Mouse (Mus musculus) liver, embryonic 16.5 days (tissue): ENCODE results near the gene Prlh. TPM values are rescaled to one million over a fixed set of nuclear protein-coding genes. Genes with fewer than 3 reads are reported as not detected.

Experiments
- ATAC-seq: fragments of 200-750 bp; cut with Nextera tagmentation; 2 replicates; pipeline ENCODE4 v1.8.0; 2017; ENCODE audit warnings: low read depth, mild to moderate bottlenecking, moderate number of reproducible peaks, moderate library complexity
- H3K27ac ChIP-seq: fragments of 300-500 bp; sonication (generic); 2 replicates; pipeline ENCODE4 v1.5.1; 2014; ENCODE audit warnings: mild to moderate bottlenecking, low read length
- H3K27me3 ChIP-seq: fragments of 300-500 bp; sonication (generic); 2 replicates; pipeline ENCODE4 v1.6.1; 2014; ENCODE audit warnings: low read depth, low read length, mixed read lengths; ENCODE audit not compliant: control insufficient read depth, insufficient read depth
- H3K36me3 ChIP-seq: fragments of 300-500 bp; sonication (generic); 2 replicates; pipeline ENCODE4 v1.6.1; 2014; ENCODE audit warnings: mild to moderate bottlenecking; ENCODE audit not compliant: control insufficient read depth, insufficient read depth
- H3K4me1 ChIP-seq: fragments of 300-500 bp; sonication (generic); 2 replicates; pipeline ENCODE4 v1.6.1; 2014; ENCODE audit warnings: low read depth, low read length, mixed read lengths; ENCODE audit not compliant: control insufficient read depth
- H3K4me2 ChIP-seq: fragments of 300-500 bp; sonication (generic); 2 replicates; pipeline ENCODE4 v1.6.1; 2014; ENCODE audit warnings: low read depth, low read length, mixed read lengths
- H3K4me3 ChIP-seq: fragments of 300-500 bp; sonication (generic); 2 replicates; pipeline ENCODE4 v1.5.1; 2014; ENCODE audit warnings: low read depth, mild to moderate bottlenecking, low read length
- H3K9ac ChIP-seq: fragments of 300-500 bp; sonication (generic); 2 replicates; pipeline ENCODE4 v1.6.1; 2014; ENCODE audit warnings: low read depth, low read length
- H3K9me3 ChIP-seq: fragments of 300-500 bp; sonication (generic); replicated peaks from 2 replicates; pipeline ENCODE4 v1.6.1; 2016; ENCODE audit warnings: low read length; ENCODE audit not compliant: control insufficient read depth
- WGBS: fragments of 180-500 bp; shearing (Covaris S2); extraction: QIAGEN DNeasy Blood & Tissue Kit; methylation state at CpG from one replicate; pipeline ENCODE4 v1.1.7; 2014; ENCODE audit not compliant: insufficient replicate concordance; 5-methylcytosine and 5-hydroxymethylcytosine counted together
- polyA plus RNA-seq: library from polyadenylated mRNA; unstranded; fragments of >200 nt; fragmentation: Nextera tagmentation; extraction: Ambion mirVana; gene quantifications from 2 replicates; pipeline ENCODE4 v1.2.1, GENCODE M21; 2015

Prlh gene
- polyA plus RNA-seq, 1 experiment from 2014 or later, result not detected

GRCm38 (mm10) chr1:90980638-90981330 is 27.9 kb downstream of the Prlh start:
- Histone ChIP-seq H3K4me3 (no peak overlapping the region), H3K4me2 (no peak overlapping the region), H3K9ac (no peak overlapping the region), H3K36me3 (no peaks in the 10 kb centered on the region), H3K4me1 (no peaks in the 10 kb centered on the region), H3K9me3 (no peaks in the 10 kb centered on the region), H3K27me3 (no peaks in the 10 kb centered on the region), H3K27ac (no peak overlapping the region)
- no peak for ATAC-seq
- WGBS, result 58% methylated on average over 10 of the region's 10 CpGs

GRCm38 (mm10) chr1:90981346-90981745 is 28.4 kb downstream of the Prlh start:
- 48% methylated on average over 3 of the region's 3 CpGs for WGBS
- no peak overlapping the region for H3K9ac ChIP-seq
- no peaks in the 10 kb centered on the region for H3K4me1 ChIP-seq
- H3K27ac ChIP-seq, result no peak overlapping the region
- ATAC-seq, result no peak
- no peaks in the 10 kb centered on the region for H3K27me3 ChIP-seq
- H3K9me3 ChIP-seq, result no peaks in the 10 kb centered on the region
- no peaks in the 10 kb centered on the region for H3K36me3 ChIP-seq
- H3K4me2 ChIP-seq, result no peak overlapping the region
- H3K4me3 ChIP-seq, result no peak overlapping the region

GRCm38 (mm10) chr1:90995916-90996315 is 43.0 kb downstream of the Prlh start:
- Histone ChIP-seq H3K4me2 (no peak overlapping the region), H3K9me3 (no peaks in the 10 kb centered on the region), H3K27me3 (peaks cover 16% of the 10 kb centered on the region), H3K36me3 (no peaks in the 10 kb centered on the region), H3K27ac (no peak overlapping the region), H3K9ac (no peak overlapping the region), H3K4me1 (no peaks in the 10 kb centered on the region; the same call in none of the 2 replicates), H3K4me3 (no peak overlapping the region)
- ATAC-seq, result no peak
- 65% methylated on average over 1 of the region's 1 CpGs for WGBS

GRCm38 (mm10) chr1:90997136-90997535 is 44.2 kb downstream of the Prlh start:
- Histone ChIP-seq H3K27me3 (peaks cover 16% of the 10 kb centered on the region), H3K9me3 (no peaks in the 10 kb centered on the region), H3K9ac (no peak overlapping the region), H3K4me2 (no peak overlapping the region), H3K4me3 (no peak overlapping the region), H3K27ac (no peak overlapping the region), H3K4me1 (no peaks in the 10 kb centered on the region; the same call in none of the 2 replicates), H3K36me3 (no peaks in the 10 kb centered on the region)
- ATAC-seq, result no peak
- 44% methylated on average over 4 of the region's 4 CpGs for WGBS

- no peak overlapping the region for H3K4me2 ChIP-seq
- H3K9ac ChIP-seq, result no peak overlapping the region
- no peaks in the 10 kb centered on the region for H3K9me3 ChIP-seq
- no peak overlapping the region for H3K27ac ChIP-seq
- ATAC-seq, result no peak
- H3K4me1 ChIP-seq, result no peaks in the 10 kb centered on the region; the same call in none of the 2 replicates
- H3K4me3 ChIP-seq, result no peak overlapping the region
- WGBS, result 58% methylated on average over 5 of the region's 5 CpGs
- H3K36me3 ChIP-seq, result no peaks in the 10 kb centered on the region
- H3K27me3 ChIP-seq, result peaks cover 16% of the 10 kb centered on the region
Measured at GRCm38 (mm10) chr1:90997641-90998040, 44.7 kb downstream of the Prlh start.

- Histone ChIP-seq H3K4me2 (peak within 1 kb of the TSS; percentile 71), H3K36me3 (no peaks in the 10 kb centered on the region), H3K9ac (peak within 1 kb of the TSS; percentile 47), H3K4me1 (no peaks in the 10 kb centered on the region; the same call in none of the 2 replicates), H3K9me3 (no peaks in the 10 kb centered on the region), H3K4me3 (peak within 1 kb of the TSS; percentile 64), H3K27me3 (peaks cover 16% of the 10 kb centered on the region), H3K27ac (no peak within 1 kb of the TSS)
- peak; percentile 45; the same call in 1 of the 2 replicates for ATAC-seq
- 2% methylated on average over 59 of the region's 59 CpGs for WGBS
Measured at GRCm38 (mm10) chr1:90998268-90998890, 45.5 kb downstream of the Prlh start, which contains the start of gene Lrrfip1. Lrrfip1 (plus strand) TSS chr1:90998737.

GRCm38 (mm10) chr1:90998891-90999611 is 46.1 kb downstream of the Prlh start:
- peaks cover 16% of the 10 kb centered on the region for H3K27me3 ChIP-seq
- no peaks in the 10 kb centered on the region for H3K9me3 ChIP-seq
- no peaks in the 10 kb centered on the region; the same call in none of the 2 replicates for H3K4me1 ChIP-seq
- no peaks in the 10 kb centered on the region for H3K36me3 ChIP-seq
- peak; percentile 27; the same call in 1 of the 2 replicates for ATAC-seq
- 2% methylated on average over 39 of the region's 41 CpGs for WGBS
- peak overlapping the region; percentile 47 for H3K9ac ChIP-seq
- no peak overlapping the region for H3K27ac ChIP-seq
- H3K4me2 ChIP-seq, result peak overlapping the region; percentile 71
- H3K4me3 ChIP-seq, result peak overlapping the region; percentile 64

GRCm38 (mm10) chr1:90999911-91000601 is 47.1 kb downstream of the Prlh start:
- WGBS, result 41% methylated on average over 10 of the region's 10 CpGs
- no peak for ATAC-seq
- Histone ChIP-seq H3K36me3 (no peaks in the 10 kb centered on the region), H3K4me2 (no peak overlapping the region), H3K9ac (no peak overlapping the region), H3K27me3 (peaks cover 16% of the 10 kb centered on the region), H3K4me1 (no peaks in the 10 kb centered on the region; the same call in none of the 2 replicates), H3K9me3 (no peaks in the 10 kb centered on the region), H3K4me3 (no peak overlapping the region), H3K27ac (no peak overlapping the region)
